Mouse (Mus musculus) monocyte, adult 5-6 weeks (primary cell): ENCODE measurements around the gene Ralgds. TPM values are rescaled to one million over a fixed set of nuclear protein-coding genes. Genes with fewer than 3 reads are reported as not detected.
"Not testable (repeated sequence)": the region's sequence is repeated elsewhere in the genome, so short reads cannot be mapped to it uniquely, and the experiment has no call there.

Experiments used
- ATAC-seq: fragments of 153-309, 156-312 bp; replicated peaks from 2 replicates; pipeline ENCODE4 v1.8.0; 2017; ENCODE audit warnings: mild to moderate bottlenecking; ENCODE audit not compliant: low TSS enrichment, insufficient number of reproducible peaks, severe bottlenecking, poor library complexity, low FRiP score
- total RNA-seq: library from RNA; stranded (forward); fragments of 200-1000, 200-491, 200-594 nt; gene quantifications from 3 replicates; pipeline ENCODE4 v1.2.3, GENCODE M21; 2017

Gene Ralgds
- 3.5 to 14.6 TPM (median 9.2 TPM) in 3 replicates for total RNA-seq

- ATAC-seq = no peak
Measured at GRCm38 (mm10) chr2:28512798-28513401, at the start of gene Ralgds. Gene Ralgds, plus strand, starts transcription at chr2:28513125.

GRCm38 (mm10) chr2:28463919-28464318 is 49.0 kb upstream of the Ralgds start:
- peak; percentile 32; the same call in 1 of the 2 replicates for ATAC-seq

- no peak for ATAC-seq
Measured at GRCm38 (mm10) chr2:28464919-28465318, 48.0 kb upstream of the Ralgds start.

- ATAC-seq = 0 out of 2 replicates have a peak, but pooled peaks have one; percentile 37
Measured at GRCm38 (mm10) chr2:28465836-28466518, 46.9 kb upstream of the Ralgds start, which contains the start of gene 1700007K13Rik. Gene 1700007K13Rik, minus strand, starts transcription at chr2:28466332.

- ATAC-seq = peak; percentile 74
Measured at GRCm38 (mm10) chr2:28467860-28468485, 45.0 kb upstream of the Ralgds start, which contains the start of gene Mrps2. Gene Mrps2, plus strand, starts transcription at chr2:28468066.

- ATAC-seq = no peak
Measured at GRCm38 (mm10) chr2:28468486-28469225, 44.3 kb upstream of the Ralgds start.

GRCm38 (mm10) chr2:28469461-28469860 is 43.5 kb upstream of the Ralgds start:
- no peak for ATAC-seq

GRCm38 (mm10) chr2:28470591-28470990 is 42.3 kb upstream of the Ralgds start:
- ATAC-seq = no peak

- not testable (repeated sequence) for ATAC-seq
Measured at GRCm38 (mm10) chr2:28472011-28472410, 40.9 kb upstream of the Ralgds start.

- not testable (repeated sequence) for ATAC-seq
Measured at GRCm38 (mm10) chr2:28477993-28478392, 34.9 kb upstream of the Ralgds start.

GRCm38 (mm10) chr2:28479208-28480204 is 33.4 kb upstream of the Ralgds start:
- no peak for ATAC-seq

- no peak for ATAC-seq
Measured at GRCm38 (mm10) chr2:28483861-28484260, 29.1 kb upstream of the Ralgds start.

GRCm38 (mm10) chr2:28494521-28494920 is 18.4 kb upstream of the Ralgds start:
- no peak for ATAC-seq

GRCm38 (mm10) chr2:28495207-28495756 is 17.6 kb upstream of the Ralgds start:
- peak; percentile 84 for ATAC-seq

- ATAC-seq = no peak
Measured at GRCm38 (mm10) chr2:28495801-28496595, 16.9 kb upstream of the Ralgds start.

GRCm38 (mm10) chr2:28496671-28497070 is 16.3 kb upstream of the Ralgds start, which contains the start of gene Gbgt1:
Gene Gbgt1, plus strand, starts transcription at chr2:28496891.
- ATAC-seq = 0 out of 2 replicates have a peak, but pooled peaks have one; percentile 8

- no peak for ATAC-seq
Measured at GRCm38 (mm10) chr2:28497561-28497960, 15.4 kb upstream of the Ralgds start.
